ENCODE assay signal across 15 mouse cellular contexts in the genomic region with DNA sequence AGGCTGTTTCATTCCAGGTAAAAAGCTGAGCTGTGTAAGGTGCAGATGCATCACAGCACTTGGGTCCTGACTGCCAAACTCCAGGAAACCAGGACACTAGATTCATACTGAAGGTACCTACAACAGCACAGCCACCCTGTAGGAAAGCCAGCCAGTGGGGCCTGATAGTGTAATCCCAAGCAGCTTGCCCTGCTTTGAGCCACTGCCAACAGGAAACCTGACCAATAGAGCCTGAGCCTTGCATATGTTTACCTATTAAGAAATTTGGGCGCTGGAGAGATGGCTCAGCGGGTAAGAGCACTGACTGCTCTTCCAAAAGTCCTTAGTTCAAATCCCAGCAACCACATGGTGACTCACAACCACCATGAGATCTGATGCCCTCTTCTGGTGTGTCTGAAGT. TPM values are rescaled to one million over a fixed set of nuclear protein-coding genes. Genes with fewer than 3 reads are reported as not detected.
A peak's percentile ranks its signal among the peaks of the same experiment; 100 is the strongest.
DNase-seq lines count a peak whose midpoint lies in the region; ATAC-seq and TF ChIP-seq lines count a peak whose summit lies in the region.
"Had no signal": no experiment of that assay in that cellular context is flagged by ENCODE, and none has a peak within 500 bp of the region (broad histone marks: within the 10 kb centered on the region; RNA-seq: fewer than 3 reads in every experiment).

No protein-coding gene starts in this region.

- no peaks in the 10 kb centered on the region for H3K4me1 ChIP-seq in lung, postnatal 0 days (ENCODE audit: insufficient read depth, low read depth, low read length)
- H3K4me1 ChIP-seq: forebrain, embryonic 12.5 days; hindbrain, embryonic 10.5 days; midbrain, embryonic 12.5 days had no signal

- peak; percentile 31 for DNase-seq in gastrocnemius, postnatal 14 days
- no peak for DNase-seq in gastrocnemius, postnatal 36 days
- DNase-seq in lung, adult 18-20 months, result peak; percentile 32 to 55
- no peak for DNase-seq in lung, postnatal 0 days (ENCODE audit: low spot score)
- peak; percentile 46 for DNase-seq in cerebellum, adult 9-10 months
- no peak for DNase-seq in embryo, embryonic 11 days
- DNase-seq in thymus, postnatal 25 days, result no peak
- DNase-seq: adrenal gland, postnatal 10 days; kidney, adult 8-10 months; left cerebral cortex, postnatal 4 days; liver, embryonic 13.5 days; thymus, postnatal 36 days had no signal

- TF ChIP-seq CTCF in lung, postnatal 0 days (IDR thresholded peaks at IDR 0.05), result no peak

- no peaks in the 10 kb centered on the region for H3K9me3 ChIP-seq in lung, postnatal 0 days (ENCODE audit: low read length)
- H3K9me3 ChIP-seq: forebrain, embryonic 12.5 days; hindbrain, embryonic 10.5 days; liver, embryonic 13.5 days; midbrain, embryonic 12.5 days had no signal

- no peaks in the 10 kb centered on the region for H3K36me3 ChIP-seq in lung, postnatal 0 days (ENCODE audit: insufficient read depth, low read length)
- H3K36me3 ChIP-seq: forebrain, embryonic 12.5 days; hindbrain, embryonic 10.5 days; liver, embryonic 13.5 days; midbrain, embryonic 12.5 days had no signal

- intact Hi-C loops in gastrocnemius, postnatal 14 days (cut with DNase I; ENCODE audit: low total_unique reads), result no loop called here
- intact Hi-C loops in gastrocnemius, postnatal 36 days (cut with DNase I), result no loop called here

- H3K4me3 ChIP-seq in lung, postnatal 0 days (ENCODE audit: low read depth, low read length), result no peak overlapping the region
- H3K4me3 ChIP-seq: forebrain, embryonic 12.5 days; hindbrain, embryonic 10.5 days; liver, embryonic 13.5 days; midbrain, embryonic 12.5 days had no signal

- H3K27me3 ChIP-seq in lung, postnatal 0 days (replicated peaks; ENCODE audit: insufficient read depth, low read length), result no peaks in the 10 kb centered on the region
- H3K27me3 ChIP-seq: forebrain, embryonic 12.5 days; liver, embryonic 13.5 days; midbrain, embryonic 12.5 days had no signal

- 62% methylated on average over 2 of the region's 2 CpGs for WGBS in lung, postnatal 0 days

- H3K4me2 ChIP-seq in lung, postnatal 0 days (replicated peaks; ENCODE audit: low read depth, low read length), result no peak overlapping the region
- H3K4me2 ChIP-seq: forebrain, embryonic 12.5 days; liver, embryonic 13.5 days; midbrain, embryonic 12.5 days had no signal

- no peak for TF ChIP-seq EP300 in lung, postnatal 0 days (IDR thresholded peaks at IDR 0.05)

- ATAC-seq in lung, postnatal 0 days, result no peak

- H3K9ac ChIP-seq in lung, postnatal 0 days (replicated peaks; ENCODE audit: low read depth), result no peak overlapping the region
- H3K9ac ChIP-seq: forebrain, embryonic 12.5 days; liver, embryonic 13.5 days; midbrain, embryonic 12.5 days had no signal

- no peak overlapping the region for H3K27ac ChIP-seq in lung, postnatal 0 days (ENCODE audit: low read length)
- H3K27ac ChIP-seq: forebrain, embryonic 12.5 days; hindbrain, embryonic 10.5 days; liver, embryonic 13.5 days; midbrain, embryonic 12.5 days had no signal

RNA-seq across cellular contexts. Expression of a gene that starts 8.7 kb away (rescaled TPM):
- total RNA-seq in gastrocnemius, postnatal 14 days (2021), result 10 to 100 TPM; 43.8 to 47.2 TPM
- 10 to 100 TPM; 42.1 to 50.5 TPM for total RNA-seq in gastrocnemius, postnatal 36 days (2021)
- 29.7 and 34.3 TPM in 2 replicates for polyA plus RNA-seq in lung, postnatal 0 days (2015; fragmentation: Nextera tagmentation; extraction: Ambion mirVana)

RNA-seq across cellular contexts. Expression of a gene that starts 49.0 kb away (rescaled TPM):
- total RNA-seq in gastrocnemius, postnatal 14 days (2021), result 1 to 10 TPM; 8.3 to 9.9 TPM
- 1 to 10 TPM; 7.0 to 7.4 TPM for total RNA-seq in gastrocnemius, postnatal 36 days (2021)
- polyA plus RNA-seq in lung, postnatal 0 days (2015; fragmentation: Nextera tagmentation; extraction: Ambion mirVana), result 17.9 and 21.2 TPM in 2 replicates

RNA-seq across cellular contexts. Expression of a gene that starts 51.2 kb away (rescaled TPM):
- 10 to 100 TPM; 12.2 to 13.8 TPM for total RNA-seq in gastrocnemius, postnatal 14 days (2021)
- total RNA-seq in gastrocnemius, postnatal 36 days (2021), result 1 to 10 TPM; 6.8 to 8.2 TPM
- 33.6 and 38.7 TPM in 2 replicates for polyA plus RNA-seq in lung, postnatal 0 days (2015; fragmentation: Nextera tagmentation; extraction: Ambion mirVana)

Comparison
In these comparisons a context has a peak if more than half of its experiments do, and no peak if none do; other contexts are left out.
1. DNase-seq: peak in gastrocnemius, postnatal 14 days (single experiment), lung, adult 18-20 months (2 of 2) and cerebellum, adult 9-10 months (single experiment); none in gastrocnemius, postnatal 36 days (0 of 2), lung, postnatal 0 days (single experiment), embryo, embryonic 11 days (single experiment) and thymus, postnatal 25 days (single experiment).